Mouse (Mus musculus) heart, adult 2 months (tissue): ENCODE data around the gene Senp3. TPM values are rescaled to one million over a fixed set of nuclear protein-coding genes. Genes with fewer than 3 reads are reported as not detected.

ENCODE experiments used
- DNase-seq, 2 experiments: peaks; one replicate each; pipeline ENCODE4 v3.0.0; 2021
- H3K27ac ChIP-seq: fragments of 200-600 bp; 2 replicates; pipeline ENCODE4 v1.8.1; 2022
- H3K27me3 ChIP-seq: fragments of 200-500 bp; 2 replicates; pipeline ENCODE4 v1.6.1; 2012; ENCODE audit warnings: mild to moderate bottlenecking, low read length, inconsistent platforms, mixed read lengths; ENCODE audit not compliant: control insufficient read depth, insufficient read depth
- H3K36me3 ChIP-seq: fragments of 200-500 bp; 2 replicates; pipeline ENCODE4 v1.6.1; 2012; ENCODE audit warnings: low read length, inconsistent platforms; ENCODE audit not compliant: control insufficient read depth, insufficient read depth
- H3K4me1 ChIP-seq: fragments of 200-500 bp; 2 replicates; pipeline ENCODE4 v1.6.1; 2011; ENCODE audit warnings: low read length; ENCODE audit not compliant: control insufficient read depth, insufficient read depth
- H3K4me3 ChIP-seq: fragments of 200-600 bp; 2 replicates; pipeline ENCODE4 v1.8.1; 2022
- H3K79me2 ChIP-seq: fragments of 200-500 bp; replicated peaks from 2 replicates; pipeline ENCODE4 v1.6.1; 2012; ENCODE audit warnings: mild to moderate bottlenecking, inconsistent platforms, low read length, moderate library complexity, mixed read lengths; ENCODE audit not compliant: control insufficient read depth, insufficient read depth
- H3K9ac ChIP-seq: fragments of 200-500 bp; 2 replicates; pipeline ENCODE4 v1.6.1; 2012; ENCODE audit warnings: low read depth, mild to moderate bottlenecking, control low read depth, inconsistent platforms, low read length, mixed read lengths
- CTCF ChIP-seq: fragments of 200-600 bp; IDR thresholded peaks from 2 replicates; pipeline ENCODE4 v1.8.1; 2022; ENCODE audit warnings: antibody characterized with exemption, mild to moderate bottlenecking, moderate library complexity
- EP300 ChIP-seq: fragments of 200-500 bp; IDR thresholded peaks from 2 replicates; pipeline ENCODE4 v1.6.1; 2011; ENCODE audit warnings: low read depth, low read length, control low read depth; ENCODE audit not compliant: insufficient read depth
- POLR2A ChIP-seq: fragments of 200-500 bp; IDR thresholded peaks from 2 replicates; pipeline ENCODE4 v1.6.1; 2011; ENCODE audit warnings: mild to moderate bottlenecking, low read depth, low read length, control low read depth; ENCODE audit not compliant: insufficient read depth
- WGBS: fragments of 180-500 bp; shearing (Covaris S2); methylation state at CpG from one replicate; pipeline ENCODE4 v1.1.7; 2018; 5-methylcytosine and 5-hydroxymethylcytosine counted together
- intact Hi-C: fragments of 180-260 bp; cut with DNase I; formaldehyde crosslinking; loops from one replicate; pipeline ENCODE4 v1.15.1; 2025
- polyA plus RNA-seq: library from polyadenylated mRNA; depleted of rRNA; stranded (reverse); fragments of >200 nt; gene quantifications from 2 replicates; pipeline ENCODE4 v1.2.3, GENCODE M21; 2012
- total RNA-seq, 2 experiments: library from RNA; stranded (reverse); gene quantifications; 2 replicates each; pipeline ENCODE4 v1.2.3; 2021

Gene Senp3
- total and polyA plus RNA-seq, 3 experiments = 31.1 to 35.1 (median 33.2) TPM

DNA sequence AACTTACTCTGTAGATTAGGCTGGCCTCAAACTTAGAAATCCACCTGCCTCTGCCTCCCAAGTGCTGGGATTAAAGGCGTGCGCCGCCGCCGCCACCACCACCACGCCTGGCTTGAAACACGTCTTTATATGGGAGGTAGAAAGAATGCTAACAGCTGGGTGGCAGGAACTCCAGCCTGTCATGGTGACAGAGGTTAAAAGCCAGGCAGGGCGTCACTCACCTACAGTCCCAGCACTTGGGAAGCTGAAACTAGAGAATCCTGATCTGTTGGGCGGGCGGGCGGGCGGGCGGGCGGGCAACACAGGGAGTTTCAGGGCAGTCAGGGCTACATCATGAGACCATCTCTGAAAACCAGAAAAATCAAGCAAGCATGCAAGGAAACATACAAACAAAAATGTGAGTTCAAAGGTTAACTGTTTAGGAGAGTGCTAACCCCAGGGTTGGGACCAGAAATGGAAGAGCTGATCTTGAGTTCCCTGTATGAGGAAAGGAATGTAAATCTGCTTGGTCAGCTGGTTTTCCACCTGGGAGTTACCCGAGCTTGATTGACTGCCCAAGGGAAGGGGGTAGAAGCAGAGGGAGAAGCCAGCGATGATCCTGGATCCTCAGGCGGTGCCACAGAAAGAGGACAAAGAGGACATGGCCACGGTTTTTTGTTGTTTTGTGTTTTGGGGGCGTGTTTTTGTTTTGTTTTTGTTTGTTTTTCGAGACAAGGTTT is 31.2 kb upstream of the Senp3 start:
- no peak for DNase-seq
- no peak overlapping the region for H3K4me3 ChIP-seq
- H3K79me2 ChIP-seq = no peaks in the 10 kb centered on the region
- intact Hi-C loops = no loop called here
- H3K27ac ChIP-seq = no peak overlapping the region
- TF ChIP-seq CTCF = no peak
- TF ChIP-seq EP300 = no peak
- TF ChIP-seq POLR2A = no peak
- no peak overlapping the region for H3K9ac ChIP-seq
- WGBS = 88% methylated on average over 20 of the region's 20 CpGs
- no peaks in the 10 kb centered on the region for H3K36me3 ChIP-seq
- no peaks in the 10 kb centered on the region; the same call in 1 of the 2 replicates for H3K4me1 ChIP-seq
- no peaks in the 10 kb centered on the region for H3K27me3 ChIP-seq

DNA sequence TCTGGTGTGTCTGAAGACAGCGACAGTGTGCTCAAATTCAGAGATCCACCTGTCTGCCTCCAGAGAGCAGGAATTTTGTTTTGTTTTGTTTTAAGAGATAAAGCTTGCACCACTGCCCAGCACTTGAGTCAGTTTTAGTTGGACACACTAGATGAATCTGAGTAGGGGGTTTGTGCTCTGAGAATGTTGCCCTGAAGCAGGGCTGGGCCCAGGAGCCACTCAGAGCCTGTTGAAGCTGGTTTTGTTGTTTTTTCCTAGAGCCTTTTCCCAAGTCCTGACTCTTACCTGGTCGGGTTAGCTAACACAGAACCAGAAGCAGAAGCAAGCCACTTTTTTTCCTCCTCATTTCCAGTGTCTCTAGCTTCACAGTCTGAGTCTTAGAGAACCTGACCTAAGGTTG is 29.2 kb upstream of the Senp3 start:
- no peak for TF ChIP-seq CTCF
- TF ChIP-seq EP300 = no peak
- TF ChIP-seq POLR2A = no peak
- Histone ChIP-seq H3K79me2 (no peaks in the 10 kb centered on the region), H3K4me1 (peaks cover 4% of the 10 kb centered on the region), H3K4me3 (no peak overlapping the region), H3K27ac (no peak overlapping the region), H3K36me3 (no peaks in the 10 kb centered on the region), H3K27me3 (no peaks in the 10 kb centered on the region), H3K9ac (no peak overlapping the region)
- WGBS = 76% methylated on average over 2 of the region's 2 CpGs
- DNase-seq = no peak
- intact Hi-C loops = no loop called here

DNA sequence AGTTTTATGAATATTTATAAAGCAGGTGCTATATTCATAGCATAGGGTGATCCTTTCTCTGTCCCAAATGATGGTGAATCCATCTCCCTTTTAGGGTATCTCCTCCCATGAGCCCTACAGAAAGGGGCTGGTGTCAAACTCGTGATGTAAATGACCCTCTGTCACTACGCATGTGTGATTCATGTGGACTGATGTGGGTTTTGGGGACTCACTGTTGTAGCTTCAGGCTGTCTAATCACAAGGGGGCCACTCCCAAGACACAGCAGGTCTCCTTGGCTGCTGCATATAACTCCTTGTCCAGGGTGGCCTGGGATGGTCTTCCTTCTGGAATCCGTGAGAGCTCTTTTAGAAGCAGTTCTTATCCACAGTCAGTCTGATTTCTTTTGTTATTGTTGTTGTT is 28.6 kb upstream of the Senp3 start:
- 88% methylated on average over 3 of the region's 3 CpGs for WGBS
- intact Hi-C loops = no loop called here
- H3K79me2 ChIP-seq = no peaks in the 10 kb centered on the region

DNA sequence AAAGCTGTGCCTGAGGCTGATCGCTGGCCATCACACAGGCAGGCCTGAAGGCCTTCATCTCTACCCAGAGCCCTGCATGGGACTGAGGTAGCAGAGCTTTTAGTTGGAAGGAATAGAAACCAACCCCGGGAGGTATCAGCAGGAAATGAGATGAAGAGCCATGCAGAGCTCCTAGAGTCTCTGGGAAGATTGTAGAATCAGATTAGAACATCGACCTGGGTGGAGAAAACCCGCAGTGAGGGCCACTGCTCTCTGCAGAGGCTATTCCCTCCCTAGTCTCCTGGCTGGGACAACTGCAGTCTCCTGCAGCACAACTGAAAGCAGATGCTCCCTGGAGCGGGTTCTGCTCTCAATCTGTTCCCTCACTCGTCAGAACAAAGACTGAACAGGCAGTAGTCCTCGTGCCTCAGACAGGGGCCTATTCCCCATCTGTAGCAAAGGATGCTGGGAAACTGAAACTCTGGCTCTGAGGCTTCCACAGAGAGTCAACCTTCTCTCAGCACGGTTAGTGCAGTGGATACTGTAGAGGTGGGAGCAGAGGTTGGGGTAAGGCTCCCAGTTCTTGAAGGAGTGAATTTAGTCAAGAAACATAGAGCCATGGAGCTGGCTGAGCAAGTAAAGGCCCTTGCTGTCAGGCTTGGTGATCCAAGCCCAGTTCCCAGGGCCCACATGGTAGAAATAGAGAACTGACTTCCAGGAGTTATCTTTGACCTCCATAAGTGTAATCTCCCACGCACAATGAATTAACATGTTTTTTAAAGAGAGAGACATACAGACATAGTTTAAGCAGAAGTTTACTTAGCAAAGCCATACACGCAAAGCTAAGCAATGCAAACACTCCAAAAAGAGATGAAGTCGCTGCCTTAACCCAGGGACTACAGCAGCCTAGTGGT is 27.9 kb upstream of the Senp3 start:
- intact Hi-C loops = no loop called here
- Histone ChIP-seq H3K4me1 (peaks cover 4% of the 10 kb centered on the region; the same call in 1 of the 2 replicates), H3K27me3 (no peaks in the 10 kb centered on the region), H3K36me3 (no peaks in the 10 kb centered on the region), H3K4me3 (no peak overlapping the region), H3K27ac (no peak overlapping the region), H3K9ac (no peak overlapping the region), H3K79me2 (no peaks in the 10 kb centered on the region)
- DNase-seq = no peak
- TF ChIP-seq POLR2A (no peak), EP300 (no peak), CTCF (no peak)
- WGBS = 57% methylated on average over 11 of the region's 11 CpGs

More for the DNA sequence above, 28.6 kb upstream of the Senp3 start:
- no peak for TF ChIP-seq CTCF
- no peak for TF ChIP-seq POLR2A
- TF ChIP-seq EP300 = no peak
- Histone ChIP-seq H3K36me3 (no peaks in the 10 kb centered on the region), H3K27me3 (no peaks in the 10 kb centered on the region), H3K27ac (no peak overlapping the region), H3K9ac (no peak overlapping the region), H3K4me3 (no peak overlapping the region), H3K4me1 (peaks cover 4% of the 10 kb centered on the region)
- no peak for DNase-seq

DNA sequence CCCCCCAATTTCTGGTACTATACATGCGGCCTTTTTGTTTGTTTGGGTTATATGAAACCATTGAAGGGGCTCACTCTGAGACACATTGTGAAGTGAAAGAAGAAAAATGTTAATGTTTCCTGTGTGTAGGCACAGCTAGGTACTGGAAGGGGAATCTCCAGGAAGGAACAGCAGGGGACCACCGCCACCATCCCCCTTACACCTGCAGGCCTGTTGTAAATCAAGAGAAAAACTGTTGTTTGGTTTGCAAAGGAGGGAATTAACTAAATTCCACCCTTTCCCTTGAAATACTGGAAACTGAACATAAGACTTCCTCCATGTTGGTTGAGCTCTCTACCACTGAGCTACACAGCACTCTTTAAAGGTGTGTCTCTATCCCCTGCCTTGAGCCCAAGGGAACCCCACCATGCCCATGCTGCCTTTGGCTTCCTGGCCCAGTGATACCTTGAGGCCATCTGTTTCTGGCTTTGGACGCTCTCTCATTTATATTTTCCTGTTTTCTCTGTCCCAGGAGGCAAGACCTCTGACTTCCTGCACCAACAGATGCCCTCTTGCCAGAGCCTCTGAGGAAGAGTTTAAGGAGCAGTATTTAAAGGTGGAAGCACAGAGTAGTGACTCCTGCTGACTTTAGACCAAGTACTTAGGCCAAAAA is 26.9 kb upstream of the Senp3 start:
- Histone ChIP-seq H3K4me1 (peaks cover 4% of the 10 kb centered on the region; the same call in 1 of the 2 replicates), H3K27me3 (no peaks in the 10 kb centered on the region), H3K4me3 (no peak overlapping the region), H3K79me2 (no peaks in the 10 kb centered on the region), H3K27ac (no peak overlapping the region), H3K9ac (no peak overlapping the region), H3K36me3 (no peaks in the 10 kb centered on the region)
- no peak for DNase-seq
- 76% methylated on average over 3 of the region's 3 CpGs for WGBS
- intact Hi-C loops = no loop called here
- TF ChIP-seq POLR2A (no peak), CTCF (no peak), EP300 (no peak)
